Mouse (Mus musculus): ENCODE data around the gene Apobr.

The Apobr gene

GRCm38 (mm10) chr7:126596414-126596813 lies 11.7 kb downstream of the Apobr start:
- intact Hi-C loops (cut with DNase I), result no loop called here

GRCm38 (mm10) chr7:126598919-126599318 lies 14.2 kb downstream of the Apobr start:
- intact Hi-C loops (cut with DNase I), result no loop called here

GRCm38 (mm10) chr7:126601896-126602295 lies 17.2 kb downstream of the Apobr start:
- intact Hi-C loops (cut with DNase I), result no loop called here

- intact Hi-C loops (cut with DNase I), result no loop called here
These were observed 17.9 kb downstream of the Apobr start for GRCm38 (mm10) chr7:126602650-126603049.

GRCm38 (mm10) chr7:126606611-126607010 lies 21.9 kb downstream of the Apobr start:
- intact Hi-C loops (cut with DNase I), result no loop called here

GRCm38 (mm10) chr7:126607064-126607463 lies 22.3 kb downstream of the Apobr start:
- intact Hi-C loops (cut with DNase I), result no loop called here

- intact Hi-C loops (cut with DNase I), result no loop called here
These were observed 23.1 kb downstream of the Apobr start for GRCm38 (mm10) chr7:126607796-126608195.

GRCm38 (mm10) chr7:126612736-126613135 lies 28.0 kb downstream of the Apobr start:
- intact Hi-C loops (cut with DNase I), result no loop called here

GRCm38 (mm10) chr7:126616707-126617106 lies 32.0 kb downstream of the Apobr start:
- intact Hi-C loops (cut with DNase I), result no loop called here

- intact Hi-C loops (cut with DNase I), result no loop called here
These were observed 35.0 kb downstream of the Apobr start for GRCm38 (mm10) chr7:126619559-126620275.

GRCm38 (mm10) chr7:126621452-126622359 lies 37.0 kb downstream of the Apobr start:
- intact Hi-C loops (cut with DNase I), result no loop called here

- intact Hi-C loops (cut with DNase I), result no loop called here
These were observed 38.6 kb downstream of the Apobr start for GRCm38 (mm10) chr7:126623381-126623780.

- intact Hi-C loops (cut with DNase I), result no loop called here
These were observed 40.0 kb downstream of the Apobr start for GRCm38 (mm10) chr7:126624774-126625173.

GRCm38 (mm10) chr7:126625369-126625768 lies 40.6 kb downstream of the Apobr start:
- intact Hi-C loops (cut with DNase I), result no loop called here

GRCm38 (mm10) chr7:126625807-126626600 lies 41.3 kb downstream of the Apobr start:
- intact Hi-C loops (cut with DNase I), result no loop called here

- intact Hi-C loops (cut with DNase I), result no loop called here
These were observed 43.4 kb downstream of the Apobr start for GRCm38 (mm10) chr7:126628111-126628510.

GRCm38 (mm10) chr7:126629915-126630314 lies 45.2 kb downstream of the Apobr start:
- intact Hi-C loops (cut with DNase I), result no loop called here

GRCm38 (mm10) chr7:126630824-126631518 lies 46.2 kb downstream of the Apobr start, which contains the start of gene Nupr1:
Gene Nupr1 (minus strand): TSS chr7:126630861.
- intact Hi-C loops (cut with DNase I), result no loop called here

GRCm38 (mm10) chr7:126632478-126632877 lies 47.7 kb downstream of the Apobr start:
- intact Hi-C loops (cut with DNase I), result no loop called here

GRCm38 (mm10) chr7:126635375-126635774 lies 50.6 kb downstream of the Apobr start:
- intact Hi-C loops (cut with DNase I), result no loop called here

Data from adrenal gland (tissue).